Mouse (Mus musculus) spleen, adult 2 months (tissue): ENCODE results near the gene Clcn5. TPM values are rescaled to one million over a fixed set of nuclear protein-coding genes. Genes with fewer than 3 reads are reported as not detected.

Experiments used
- DNase-seq, 2 experiments: peaks; one replicate each; pipeline versions ENCODE4 v3.0.0 to v3.0.0-alpha.2; 2012 to 2021; ENCODE audit warnings: low spot score in 2 of 2, low read depth in 1 of 2
- H3K27ac ChIP-seq: fragments of 200-500 bp; 2 replicates; pipeline ENCODE4 v1.5.1; 2012; ENCODE audit warnings: low read length, inconsistent platforms; ENCODE audit not compliant: insufficient read depth
- H3K27me3 ChIP-seq: fragments of 200-500 bp; 2 replicates; pipeline ENCODE4 v1.6.1; 2012; ENCODE audit warnings: mild to moderate bottlenecking, moderate library complexity, low read length, inconsistent platforms; ENCODE audit not compliant: control insufficient read depth, insufficient read depth
- H3K36me3 ChIP-seq: fragments of 200-500 bp; 2 replicates; pipeline ENCODE4 v1.6.1; 2012; ENCODE audit warnings: mild to moderate bottlenecking, low read length, inconsistent platforms; ENCODE audit not compliant: control insufficient read depth, insufficient read depth
- H3K4me1 ChIP-seq: fragments of 200-500 bp; 2 replicates; pipeline ENCODE4 v1.6.1; 2011; ENCODE audit warnings: inconsistent platforms; ENCODE audit not compliant: control insufficient read depth, insufficient read depth, insufficient read length
- H3K4me3 ChIP-seq: fragments of 200-500 bp; 2 replicates; pipeline ENCODE4 v1.5.1; 2011; ENCODE audit warnings: mild to moderate bottlenecking, inconsistent platforms; ENCODE audit not compliant: insufficient read depth, insufficient read length; ENCODE audit errors: extremely low read depth
- CTCF ChIP-seq: fragments of 200-500 bp; IDR thresholded peaks from 2 replicates; pipeline ENCODE4 v1.5.1; 2011; ENCODE audit warnings: mild to moderate bottlenecking, inconsistent platforms; ENCODE audit not compliant: insufficient read depth, insufficient read length, insufficient replicate concordance; ENCODE audit errors: extremely low read depth
- POLR2A ChIP-seq: fragments of 200-500 bp; IDR thresholded peaks from 2 replicates; pipeline ENCODE4 v1.6.1; 2011; ENCODE audit warnings: low read depth, low read length, inconsistent platforms
- WGBS: fragments of 180-500 bp; shearing (Covaris S2); methylation state at CpG from one replicate; pipeline ENCODE4 v1.1.7; 2018; 5-methylcytosine and 5-hydroxymethylcytosine counted together
- polyA plus RNA-seq: library from polyadenylated mRNA; depleted of rRNA; stranded (reverse); fragments of >200 nt; gene quantifications from 2 replicates; pipeline ENCODE4 v1.2.3, GENCODE M21; 2012

Gene Clcn5
- polyA plus RNA-seq, 1 experiment = 1.8 TPM

- H3K27me3 ChIP-seq = no peaks in the 10 kb centered on the region
- no peak for TF ChIP-seq POLR2A
- TF ChIP-seq CTCF = no peak
- H3K27ac ChIP-seq = no peak overlapping the region
- WGBS = 82% methylated on average over 3 of the region's 3 CpGs
- no peak overlapping the region for H3K4me3 ChIP-seq
- no peaks in the 10 kb centered on the region; the same call in 1 of the 2 replicates for H3K4me1 ChIP-seq
- DNase-seq = no peak
- no peaks in the 10 kb centered on the region for H3K36me3 ChIP-seq
These were observed 115.6 kb downstream of the Clcn5 start for GRCm38 (mm10) chrX:7203535-7203934.

- TF ChIP-seq POLR2A (no peak), CTCF (no peak)
- Histone ChIP-seq H3K27ac (no peak overlapping the region), H3K4me1 (no peaks in the 10 kb centered on the region), H3K4me3 (no peak overlapping the region), H3K36me3 (no peaks in the 10 kb centered on the region), H3K27me3 (no peaks in the 10 kb centered on the region)
- DNase-seq = no peak
- 72% methylated on average over 1 of the region's 1 CpGs for WGBS
These were observed 121.3 kb downstream of the Clcn5 start for GRCm38 (mm10) chrX:7197833-7198232.

DNA sequence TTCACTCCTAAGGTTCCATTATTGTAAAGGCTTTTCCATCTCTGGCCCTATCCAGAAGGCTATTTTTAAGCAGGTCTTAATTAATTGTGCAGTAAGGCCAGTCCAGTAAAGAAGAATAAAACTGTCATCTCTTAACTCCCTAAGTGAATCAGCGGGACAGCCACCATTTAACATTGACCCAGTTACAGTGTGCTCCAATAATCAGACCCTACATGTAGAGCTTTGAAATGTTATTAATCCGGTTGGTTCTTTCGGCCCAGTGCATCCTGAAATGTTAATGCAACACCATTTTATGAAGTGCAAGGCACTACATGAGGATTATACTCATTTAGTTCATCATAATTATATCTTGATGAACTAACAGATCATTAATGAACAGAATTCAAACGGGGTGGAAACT, 128.3 kb downstream of the Clcn5 start:
- no peak for DNase-seq
- Histone ChIP-seq H3K4me1 (no peaks in the 10 kb centered on the region), H3K36me3 (no peaks in the 10 kb centered on the region), H3K27ac (no peak overlapping the region), H3K4me3 (no peak overlapping the region), H3K27me3 (no peaks in the 10 kb centered on the region)
- 91% methylated on average over 4 of the region's 4 CpGs for WGBS
- no peak for TF ChIP-seq POLR2A
- no peak for TF ChIP-seq CTCF

GRCm38 (mm10) chrX:7188311-7188807, 130.8 kb downstream of the Clcn5 start:
- Histone ChIP-seq H3K27ac (no peak overlapping the region), H3K36me3 (no peaks in the 10 kb centered on the region), H3K4me3 (peak overlapping the region; percentile 8; the same call in 1 of the 2 replicates), H3K4me1 (no peaks in the 10 kb centered on the region), H3K27me3 (no peaks in the 10 kb centered on the region)
- no peak for DNase-seq
- WGBS = 32% methylated on average over 17 of the region's 17 CpGs
- TF ChIP-seq CTCF (no peak), POLR2A (no peak)

DNA sequence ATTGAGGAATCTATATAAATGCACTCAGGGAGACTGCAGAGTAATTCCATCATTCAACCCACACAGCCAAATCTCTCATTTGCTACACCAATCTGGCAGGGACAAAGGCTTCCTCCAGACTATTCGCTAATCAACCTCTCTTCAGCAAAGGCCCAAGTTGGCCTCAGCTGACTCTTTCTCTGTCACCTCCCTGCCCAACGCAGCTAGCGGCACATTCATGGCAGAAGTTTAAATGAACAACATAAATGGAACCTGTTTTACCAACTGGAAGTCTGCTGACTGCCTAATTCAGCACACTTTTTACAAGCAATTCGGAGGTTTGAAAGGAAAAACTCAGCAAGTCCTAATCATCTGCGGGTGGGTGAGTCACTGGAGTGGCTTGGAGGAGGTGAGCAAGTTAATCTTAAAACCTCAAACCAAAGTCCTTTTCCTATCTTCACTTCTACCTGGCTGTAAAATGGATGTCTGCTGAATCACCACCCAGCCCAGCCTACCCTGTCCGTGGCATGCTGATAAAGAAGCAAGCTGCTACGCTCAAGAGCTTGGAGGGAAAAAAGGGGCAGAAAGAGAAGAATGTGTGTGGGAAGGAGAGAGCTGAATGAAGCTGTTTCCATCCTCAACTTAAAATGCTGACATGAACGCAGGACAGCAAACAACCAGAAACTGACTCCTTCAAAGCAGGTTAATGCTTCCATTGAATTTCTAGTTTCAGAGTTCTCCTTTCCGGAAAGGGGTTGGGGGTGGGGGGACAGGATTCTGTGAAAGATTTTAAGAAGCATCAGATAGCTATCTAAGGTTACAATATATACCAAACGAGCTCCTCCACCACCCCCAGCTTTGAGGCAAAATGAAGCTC, 131.5 kb downstream of the Clcn5 start:
- no peak for DNase-seq
- Histone ChIP-seq H3K27ac (no peak overlapping the region), H3K36me3 (no peaks in the 10 kb centered on the region), H3K4me3 (no peak overlapping the region), H3K4me1 (no peaks in the 10 kb centered on the region), H3K27me3 (no peaks in the 10 kb centered on the region)
- 68% methylated on average over 10 of the region's 10 CpGs for WGBS
- TF ChIP-seq CTCF = no peak
- TF ChIP-seq POLR2A = no peak

GRCm38 (mm10) chrX:7170156-7170555, 149.0 kb downstream of the Clcn5 start:
- WGBS = 66% methylated on average over 5 of the region's 5 CpGs
- H3K4me3 ChIP-seq = no peak overlapping the region
- H3K36me3 ChIP-seq = no peaks in the 10 kb centered on the region; the same call in 1 of the 2 replicates
- DNase-seq = peak; percentile 28 to 61
- TF ChIP-seq POLR2A = no peak
- TF ChIP-seq CTCF = peak; percentile 9; the same call in 1 of the 2 replicates
- H3K27ac ChIP-seq = peak overlapping the region; percentile 84
- no peaks in the 10 kb centered on the region for H3K27me3 ChIP-seq
- peaks cover 2% of the 10 kb centered on the region; the same call in 1 of the 2 replicates for H3K4me1 ChIP-seq

DNA sequence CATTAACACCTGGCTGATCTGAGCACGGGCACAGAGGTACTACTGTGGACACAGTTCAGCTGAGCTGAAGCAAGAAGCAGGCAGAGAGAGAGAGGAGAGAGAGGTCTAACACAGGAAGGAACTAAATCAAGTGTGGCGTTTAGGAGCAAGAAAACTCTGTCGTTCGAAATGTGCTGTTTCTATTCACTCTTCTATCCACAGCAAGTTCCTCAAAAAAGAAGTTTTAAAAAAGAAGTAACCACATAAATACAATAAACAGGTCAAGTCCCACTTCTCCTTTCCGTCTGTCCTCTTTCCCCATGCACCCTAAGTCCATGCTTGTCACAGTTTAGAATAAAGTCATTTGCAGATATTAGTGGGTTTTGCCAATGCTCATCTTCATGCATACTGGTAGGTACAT, 150.4 kb downstream of the Clcn5 start:
- whole genome bisulfite sequencing = 30% methylated on average over 5 of the region's 5 CpGs
- TF ChIP-seq POLR2A (no peak), CTCF (no peak)
- no peak overlapping the region for H3K4me3 ChIP-seq
- H3K36me3 ChIP-seq = no peaks in the 10 kb centered on the region; the same call in 1 of the 2 replicates
- H3K4me1 ChIP-seq = peaks cover 2% of the 10 kb centered on the region; the same call in 1 of the 2 replicates
- peak overlapping the region; percentile 93 for H3K27ac ChIP-seq
- no peaks in the 10 kb centered on the region for H3K27me3 ChIP-seq
- peak; percentile 20 to 26 for DNase-seq
